Mouse (Mus musculus): ENCODE data around the gene Lrrc74b. TPM values are rescaled to one million over a fixed set of nuclear protein-coding genes. Genes with fewer than 3 reads are reported as not detected.

Gene Lrrc74b
- total and polyA plus RNA-seq, 3 experiments: 0.61 TPM; not detected in 2

GRCm38 (mm10) chr16:17532676-17533329, 28.2 kb downstream of the Lrrc74b start:
- Histone ChIP-seq H3K27ac (no peak overlapping the region), H3K4me3 (no peak overlapping the region), H3K4me1 (ENCODE audit: control insufficient read depth, insufficient read depth, low read length) (peaks cover 4% of the 10 kb centered on the region; the same call in 1 of the 2 replicates), H3K9ac (ENCODE audit: low read depth, low read length) (no peak overlapping the region), H3K36me3 (ENCODE audit: control insufficient read depth, insufficient read depth, low read length) (no peaks in the 10 kb centered on the region), H3K79me2 (replicated peaks; ENCODE audit: control insufficient read depth, insufficient read depth, low read length) (no peaks in the 10 kb centered on the region), H3K27me3 (ENCODE audit: control insufficient read depth, insufficient read depth, low read length) (no peaks in the 10 kb centered on the region)
- intact Hi-C loops (cut with DNase I): no loop called here
- TF ChIP-seq CTCF (IDR thresholded peaks at IDR 0.05): no peak
- TF ChIP-seq POLR2A (IDR thresholded peaks at IDR 0.05; ENCODE audit: insufficient read depth, low read depth, low read length): no peak
- WGBS: 65% methylated on average over 14 of the region's 14 CpGs
- DNase-seq: no peak

- 54% methylated on average over 4 of the region's 4 CpGs for WGBS
- Histone ChIP-seq H3K79me2 (replicated peaks; ENCODE audit: control insufficient read depth, insufficient read depth, low read length) (no peaks in the 10 kb centered on the region), H3K27me3 (ENCODE audit: control insufficient read depth, insufficient read depth, low read length) (no peaks in the 10 kb centered on the region), H3K9ac (ENCODE audit: low read depth, low read length) (no peak overlapping the region), H3K4me1 (ENCODE audit: control insufficient read depth, insufficient read depth, low read length) (peaks cover 4% of the 10 kb centered on the region; the same call in 1 of the 2 replicates), H3K4me3 (no peak overlapping the region), H3K27ac (no peak overlapping the region), H3K36me3 (ENCODE audit: control insufficient read depth, insufficient read depth, low read length) (no peaks in the 10 kb centered on the region)
- DNase-seq: no peak
- intact Hi-C loops (cut with DNase I): no loop called here
- TF ChIP-seq EP300 (IDR thresholded peaks at IDR 0.05; ENCODE audit: insufficient read depth, low read depth, low read length) (no peak), POLR2A (IDR thresholded peaks at IDR 0.05; ENCODE audit: insufficient read depth, low read depth, low read length) (no peak), CTCF (IDR thresholded peaks at IDR 0.05) (peak; percentile 47)
Observed at GRCm38 (mm10) chr16:17532271-17532670, 28.8 kb downstream of the Lrrc74b start.

GRCm38 (mm10) chr16:17530640-17531288, 30.3 kb downstream of the Lrrc74b start, which contains the start of gene Thap7:
TSS of gene Thap7 (minus strand) at chr16:17531136.
- Histone ChIP-seq H3K4me1 (ENCODE audit: control insufficient read depth, insufficient read depth, low read length) (peaks cover 4% of the 10 kb centered on the region; the same call in 1 of the 2 replicates), H3K27me3 (ENCODE audit: control insufficient read depth, insufficient read depth, low read length) (no peaks in the 10 kb centered on the region), H3K9ac (ENCODE audit: low read depth, low read length) (peak within 1 kb of the TSS; percentile 84), H3K79me2 (replicated peaks; ENCODE audit: control insufficient read depth, insufficient read depth, low read length) (no peaks in the 10 kb centered on the region), H3K4me3 (peak within 1 kb of the TSS; percentile 63), H3K27ac (peak within 1 kb of the TSS; percentile 95), H3K36me3 (ENCODE audit: control insufficient read depth, insufficient read depth, low read length) (no peaks in the 10 kb centered on the region)
- intact Hi-C loops (cut with DNase I): loop anchor here (1.0 kb wide), 2 partner anchors 22 to 125 kb away; partner anchors contain the start of genes Lztr1 and Snap29
- TF ChIP-seq POLR2A (IDR thresholded peaks at IDR 0.05; ENCODE audit: insufficient read depth, low read depth, low read length): peak; percentile 90
- 0 out of 2 replicates have a peak, but pooled peaks have one; percentile 18 for TF ChIP-seq EP300 (IDR thresholded peaks at IDR 0.05; ENCODE audit: insufficient read depth, low read depth, low read length)
- TF ChIP-seq CTCF (IDR thresholded peaks at IDR 0.05): no peak
- DNase-seq: peak; percentile 97 to 98
- under 1% methylated on average over 67 of the region's 67 CpGs for WGBS

DNA sequence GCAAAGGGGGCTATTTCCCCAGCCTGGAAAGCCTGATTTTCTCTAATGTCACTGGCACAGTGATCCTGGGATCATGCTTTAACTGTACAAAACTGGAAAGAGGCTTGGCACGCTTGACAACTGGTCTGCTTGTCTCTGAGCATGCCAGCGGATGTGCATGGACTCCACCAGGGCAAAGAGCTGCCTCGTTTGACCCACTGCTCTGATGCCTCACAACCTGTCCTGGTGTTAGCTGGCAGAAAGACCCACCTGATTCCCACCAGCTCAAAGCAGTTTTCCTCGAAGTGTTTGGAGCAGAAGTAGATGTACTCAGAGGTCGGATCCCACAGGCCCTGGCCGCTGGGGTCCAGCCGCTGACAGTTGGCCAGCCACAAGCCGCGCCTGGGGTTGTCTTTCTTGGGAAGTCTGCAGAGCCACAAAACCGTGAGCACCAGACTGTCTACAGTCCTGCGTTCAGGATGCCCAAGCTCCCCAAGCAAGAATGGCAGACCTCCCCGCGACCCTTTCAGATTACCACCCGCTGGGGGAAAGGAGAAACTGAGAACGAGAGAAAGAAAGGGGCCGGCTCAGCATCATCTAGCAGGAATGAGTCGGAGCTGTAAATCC, 31.0 kb downstream of the Lrrc74b start:
- H3K27me3 ChIP-seq (ENCODE audit: control insufficient read depth, insufficient read depth, low read length): no peaks in the 10 kb centered on the region
- no peaks in the 10 kb centered on the region for H3K79me2 ChIP-seq (replicated peaks; ENCODE audit: control insufficient read depth, insufficient read depth, low read length)
- TF ChIP-seq EP300 (IDR thresholded peaks at IDR 0.05; ENCODE audit: insufficient read depth, low read depth, low read length) (no peak), POLR2A (IDR thresholded peaks at IDR 0.05; ENCODE audit: insufficient read depth, low read depth, low read length) (no peak), CTCF (IDR thresholded peaks at IDR 0.05) (no peak)
- DNase-seq: peak in 1 of 2 experiments; percentile 21
- H3K4me1 ChIP-seq (ENCODE audit: control insufficient read depth, insufficient read depth, low read length): peaks cover 4% of the 10 kb centered on the region; the same call in 1 of the 2 replicates
- intact Hi-C loops (cut with DNase I): no loop called here
- peak overlapping the region; percentile 84 for H3K9ac ChIP-seq (ENCODE audit: low read depth, low read length)
- H3K4me3 ChIP-seq: peak overlapping the region; percentile 63
- WGBS: 13% methylated on average over 17 of the region's 17 CpGs
- H3K27ac ChIP-seq: peak overlapping the region; percentile 95
- H3K36me3 ChIP-seq (ENCODE audit: control insufficient read depth, insufficient read depth, low read length): no peaks in the 10 kb centered on the region

GRCm38 (mm10) chr16:17528276-17528675, 32.8 kb downstream of the Lrrc74b start:
- Histone ChIP-seq H3K27me3 (ENCODE audit: control insufficient read depth, insufficient read depth, low read length) (no peaks in the 10 kb centered on the region), H3K79me2 (replicated peaks; ENCODE audit: control insufficient read depth, insufficient read depth, low read length) (no peaks in the 10 kb centered on the region), H3K9ac (ENCODE audit: low read depth, low read length) (no peak overlapping the region), H3K27ac (no peak overlapping the region), H3K4me1 (ENCODE audit: control insufficient read depth, insufficient read depth, low read length) (peaks cover 4% of the 10 kb centered on the region; the same call in 1 of the 2 replicates), H3K36me3 (ENCODE audit: control insufficient read depth, insufficient read depth, low read length) (no peaks in the 10 kb centered on the region), H3K4me3 (no peak overlapping the region)
- DNase-seq: no peak
- intact Hi-C loops (cut with DNase I): no loop called here
- no peak for TF ChIP-seq EP300 (IDR thresholded peaks at IDR 0.05; ENCODE audit: insufficient read depth, low read depth, low read length)
- WGBS: 89% methylated on average over 13 of the region's 13 CpGs

DNA sequence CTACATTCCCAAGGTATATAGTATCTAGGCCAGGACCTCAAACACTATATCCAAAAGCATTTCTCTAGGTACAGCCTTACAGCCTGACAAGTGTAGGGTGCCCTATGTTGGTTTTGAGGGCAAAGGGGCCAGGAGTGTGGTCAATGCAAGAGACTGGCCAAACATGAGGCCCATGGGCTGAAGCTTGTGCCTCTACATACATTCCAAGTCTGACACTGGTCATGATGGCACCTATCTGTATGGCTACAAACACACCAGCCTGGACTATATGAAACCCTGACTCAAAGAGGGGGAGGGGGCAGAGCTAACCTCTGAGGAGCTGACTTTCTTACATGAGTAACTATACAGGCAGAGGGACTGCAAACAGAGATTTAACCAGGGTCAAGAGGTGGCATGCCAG, 33.4 kb downstream of the Lrrc74b start:
- H3K36me3 ChIP-seq (ENCODE audit: control insufficient read depth, insufficient read depth, low read length): no peaks in the 10 kb centered on the region
- intact Hi-C loops (cut with DNase I): no loop called here
- H3K4me1 ChIP-seq (ENCODE audit: control insufficient read depth, insufficient read depth, low read length): peaks cover 4% of the 10 kb centered on the region; the same call in 1 of the 2 replicates
- no peak overlapping the region for H3K4me3 ChIP-seq
- no peak for DNase-seq
- no peak overlapping the region for H3K27ac ChIP-seq
- H3K27me3 ChIP-seq (ENCODE audit: control insufficient read depth, insufficient read depth, low read length): no peaks in the 10 kb centered on the region
- no peaks in the 10 kb centered on the region for H3K79me2 ChIP-seq (replicated peaks; ENCODE audit: control insufficient read depth, insufficient read depth, low read length)
- no peak overlapping the region for H3K9ac ChIP-seq (ENCODE audit: low read depth, low read length)
- TF ChIP-seq EP300 (IDR thresholded peaks at IDR 0.05; ENCODE audit: insufficient read depth, low read depth, low read length) (no peak), CTCF (IDR thresholded peaks at IDR 0.05) (no peak), POLR2A (IDR thresholded peaks at IDR 0.05; ENCODE audit: insufficient read depth, low read depth, low read length) (no peak)

All from heart, adult 2 months (tissue).